Mouse (Mus musculus) T-helper 1 cell (primary cell): ENCODE measurements at regions not wholly inside any gene's neighbourhood (a gene's known extent, or its start where the extent isn't known, plus 50 kb on each side); places are given as distances from the start of the nearest gene placed in this dataset.
"Not testable (repeated sequence)": the region's sequence is repeated elsewhere in the genome, so short reads cannot be mapped to it uniquely, and the experiment has no call there.

ENCODE experiments used
- in situ Hi-C: fragments of 300-600 bp; cut with MboI, MseI; formaldehyde crosslinking; loops from one replicate; pipeline ENCODE4 v1.15.1; 2025; ENCODE audit warnings: high pct_unique_total_duplicates

GRCm38 (mm10) chr4:3260061-3260460 lies 74.9 kb upstream of the Vmn1r3 start:
- in situ Hi-C loops, result not testable (repeated sequence)

- in situ Hi-C loops, result not testable (repeated sequence)
Measured at GRCm38 (mm10) chr4:3252606-3253281, 67.6 kb upstream of the Vmn1r3 start.

- in situ Hi-C loops, result not testable (repeated sequence)
Measured at GRCm38 (mm10) chr4:3250258-3250657, 65.1 kb upstream of the Vmn1r3 start.

GRCm38 (mm10) chr4:3242011-3242410 lies 56.9 kb upstream of the Vmn1r3 start:
- in situ Hi-C loops, result loop anchor here (25.0 kb wide), 1 partner anchor 105 kb away; no protein-coding TSS in a partner anchor

GRCm38 (mm10) chr4:3241351-3241750 lies 56.2 kb upstream of the Vmn1r3 start:
- in situ Hi-C loops, result loop anchor here (25.0 kb wide), 1 partner anchor 104 kb away; no protein-coding TSS in a partner anchor

GRCm38 (mm10) chr4:3238493-3238892 lies 53.3 kb upstream of the Vmn1r3 start:
- in situ Hi-C loops, result loop anchor here (25.0 kb wide), 1 partner anchor 101 kb away; no protein-coding TSS in a partner anchor

GRCm38 (mm10) chr4:3236148-3236779 lies 51.1 kb upstream of the Vmn1r3 start:
- in situ Hi-C loops, result loop anchor here (25.0 kb wide), 1 partner anchor 99 kb away; no protein-coding TSS in a partner anchor
